Mouse (Mus musculus): Measurements from ENCODE around the gene 4930512M02Rik. TPM values are rescaled to one million over a fixed set of nuclear protein-coding genes. Genes with fewer than 3 reads are reported as not detected.
A peak's percentile ranks its signal among the peaks of the same experiment; 100 is the strongest.

The 4930512M02Rik gene
- polyA plus RNA-seq, 1 experiment from 2014 or later, result not detected

- no peak; the same call in 1 of the 2 replicates for ATAC-seq (ENCODE audit: insufficient read depth)
- Histone ChIP-seq H3K36me3 (replicated peaks) (no peaks in the 10 kb centered on the region), H3K9me3 (replicated peaks) (no peaks in the 10 kb centered on the region), H3K9ac (no peak overlapping the region), H3K4me1 (replicated peaks) (peaks cover 25% of the 10 kb centered on the region), H3K4me2 (no peak overlapping the region), H3K27ac (replicated peaks) (peak overlapping the region; percentile 60), H3K4me3 (replicated peaks) (no peak overlapping the region), H3K27me3 (no peaks in the 10 kb centered on the region)
- 28% methylated on average over 3 of the region's 3 CpGs for WGBS (ENCODE audit: insufficient replicate concordance)
Measured at GRCm38 (mm10) chr11:11656388-11656787, 28.8 kb upstream of the 4930512M02Rik start.

GRCm38 (mm10) chr11:11644303-11644702 lies 16.7 kb upstream of the 4930512M02Rik start:
- Histone ChIP-seq H3K9me3 (replicated peaks) (no peaks in the 10 kb centered on the region), H3K4me1 (replicated peaks) (no peaks in the 10 kb centered on the region), H3K27ac (replicated peaks) (no peak overlapping the region), H3K36me3 (replicated peaks) (no peaks in the 10 kb centered on the region), H3K4me2 (no peak overlapping the region), H3K27me3 (no peaks in the 10 kb centered on the region), H3K9ac (no peak overlapping the region), H3K4me3 (replicated peaks) (no peak overlapping the region)
- no peak for ATAC-seq (ENCODE audit: insufficient read depth)

- WGBS (ENCODE audit: insufficient replicate concordance), result 17% methylated on average over 4 of the region's 4 CpGs
- Histone ChIP-seq H3K27me3 (no peaks in the 10 kb centered on the region), H3K4me1 (replicated peaks) (0 out of 2 replicates have a peak, but pooled peaks cover 6% of the 10 kb centered on the region), H3K4me2 (no peak overlapping the region), H3K4me3 (replicated peaks) (no peak overlapping the region), H3K9me3 (replicated peaks) (no peaks in the 10 kb centered on the region), H3K9ac (no peak overlapping the region), H3K27ac (replicated peaks) (no peak overlapping the region), H3K36me3 (replicated peaks) (no peaks in the 10 kb centered on the region)
- ATAC-seq (ENCODE audit: insufficient read depth), result no peak
Measured at GRCm38 (mm10) chr11:11624073-11624705, 3.4 kb downstream of the 4930512M02Rik start.

GRCm38 (mm10) chr11:11609243-11609642 lies 18.4 kb downstream of the 4930512M02Rik start:
- no peaks in the 10 kb centered on the region for H3K36me3 ChIP-seq (replicated peaks)
- H3K27ac ChIP-seq (replicated peaks), result no peak overlapping the region
- no peak overlapping the region for H3K9ac ChIP-seq
- peaks cover 10% of the 10 kb centered on the region; the same call in 1 of the 2 replicates for H3K9me3 ChIP-seq (replicated peaks)
- 43% methylated on average over 2 of the region's 2 CpGs for WGBS (ENCODE audit: insufficient replicate concordance)
- H3K4me1 ChIP-seq (replicated peaks), result peaks cover 3% of the 10 kb centered on the region; the same call in 1 of the 2 replicates
- H3K4me2 ChIP-seq, result no peak overlapping the region
- H3K27me3 ChIP-seq, result no peaks in the 10 kb centered on the region
- no peak overlapping the region for H3K4me3 ChIP-seq (replicated peaks)
- ATAC-seq (ENCODE audit: insufficient read depth), result peak; percentile 49

GRCm38 (mm10) chr11:11587327-11587726 lies 40.3 kb downstream of the 4930512M02Rik start:
- no peak overlapping the region for H3K4me3 ChIP-seq (replicated peaks)

GRCm38 (mm10) chr11:11586423-11586822 lies 41.2 kb downstream of the 4930512M02Rik start:
- Histone ChIP-seq H3K4me1 (replicated peaks) (no peaks in the 10 kb centered on the region; the same call in 1 of the 2 replicates), H3K4me2 (no peak overlapping the region), H3K27ac (replicated peaks) (no peak overlapping the region), H3K9ac (no peak overlapping the region), H3K4me3 (replicated peaks) (no peak overlapping the region), H3K36me3 (replicated peaks) (no peaks in the 10 kb centered on the region), H3K27me3 (no peaks in the 10 kb centered on the region), H3K9me3 (replicated peaks) (no peaks in the 10 kb centered on the region)
- WGBS (ENCODE audit: insufficient replicate concordance), result 88% methylated on average over 1 of the region's 1 CpGs
- no peak for ATAC-seq (ENCODE audit: insufficient read depth)

More at GRCm38 (mm10) chr11:11587327-11587726, 40.3 kb downstream of the 4930512M02Rik start:
- Histone ChIP-seq H3K9ac (no peak overlapping the region), H3K36me3 (replicated peaks) (no peaks in the 10 kb centered on the region), H3K4me2 (no peak overlapping the region), H3K27ac (replicated peaks) (no peak overlapping the region), H3K4me1 (replicated peaks) (no peaks in the 10 kb centered on the region; the same call in 1 of the 2 replicates), H3K9me3 (replicated peaks) (no peaks in the 10 kb centered on the region), H3K27me3 (no peaks in the 10 kb centered on the region)
- no peak for ATAC-seq (ENCODE audit: insufficient read depth)
- 35% methylated on average over 2 of the region's 2 CpGs for WGBS (ENCODE audit: insufficient replicate concordance)

GRCm38 (mm10) chr11:11573691-11574090 lies 53.9 kb downstream of the 4930512M02Rik start:
- WGBS (ENCODE audit: insufficient replicate concordance), result 32% methylated on average over 6 of the region's 6 CpGs
- Histone ChIP-seq H3K27me3 (no peaks in the 10 kb centered on the region), H3K36me3 (replicated peaks) (no peaks in the 10 kb centered on the region), H3K4me1 (replicated peaks) (peaks cover 25% of the 10 kb centered on the region), H3K4me2 (no peak overlapping the region), H3K4me3 (replicated peaks) (no peak overlapping the region), H3K27ac (replicated peaks) (no peak overlapping the region), H3K9ac (no peak overlapping the region), H3K9me3 (replicated peaks) (no peaks in the 10 kb centered on the region)
- peak; percentile 43; the same call in 1 of the 2 replicates for ATAC-seq (ENCODE audit: insufficient read depth)

- Histone ChIP-seq H3K27ac (replicated peaks) (peak overlapping the region; percentile 62), H3K4me2 (peak overlapping the region; percentile 23; the same call in 1 of the 2 replicates), H3K4me3 (replicated peaks) (no peak overlapping the region), H3K9ac (no peak overlapping the region), H3K36me3 (replicated peaks) (no peaks in the 10 kb centered on the region), H3K4me1 (replicated peaks) (peaks cover 30% of the 10 kb centered on the region), H3K27me3 (no peaks in the 10 kb centered on the region), H3K9me3 (replicated peaks) (no peaks in the 10 kb centered on the region)
- peak; percentile 69 for ATAC-seq (ENCODE audit: insufficient read depth)
Measured at GRCm38 (mm10) chr11:11570747-11571146, 56.9 kb downstream of the 4930512M02Rik start.

- Histone ChIP-seq H3K4me1 (replicated peaks) (peaks cover 36% of the 10 kb centered on the region), H3K36me3 (replicated peaks) (no peaks in the 10 kb centered on the region), H3K27ac (replicated peaks) (peak overlapping the region; percentile 62), H3K9ac (no peak overlapping the region), H3K9me3 (replicated peaks) (no peaks in the 10 kb centered on the region), H3K27me3 (no peaks in the 10 kb centered on the region), H3K4me2 (peak overlapping the region; percentile 11; the same call in 1 of the 2 replicates), H3K4me3 (replicated peaks) (no peak overlapping the region)
- WGBS (ENCODE audit: insufficient replicate concordance), result 12% methylated on average over 4 of the region's 4 CpGs
- ATAC-seq (ENCODE audit: insufficient read depth), result 0 out of 2 replicates have a peak, but pooled peaks have one; percentile 23
Measured at GRCm38 (mm10) chr11:11569466-11570132, 58.0 kb downstream of the 4930512M02Rik start.

GRCm38 (mm10) chr11:11568033-11568432 lies 59.6 kb downstream of the 4930512M02Rik start:
- 83% methylated on average over 2 of the region's 2 CpGs for WGBS (ENCODE audit: insufficient replicate concordance)
- no peak overlapping the region for H3K4me3 ChIP-seq (replicated peaks)
- peaks cover 44% of the 10 kb centered on the region for H3K4me1 ChIP-seq (replicated peaks)

GRCm38 (mm10) chr11:11565146-11565820 lies 62.4 kb downstream of the 4930512M02Rik start:
- no peaks in the 10 kb centered on the region for H3K36me3 ChIP-seq (replicated peaks)
- 51% methylated on average over 6 of the region's 6 CpGs for WGBS (ENCODE audit: insufficient replicate concordance)
- H3K4me1 ChIP-seq (replicated peaks), result peaks cover 34% of the 10 kb centered on the region
- no peak overlapping the region for H3K4me3 ChIP-seq (replicated peaks)
- H3K27ac ChIP-seq (replicated peaks), result no peak overlapping the region
- H3K9ac ChIP-seq, result no peak overlapping the region
- no peak overlapping the region for H3K4me2 ChIP-seq
- no peaks in the 10 kb centered on the region for H3K9me3 ChIP-seq (replicated peaks)
- ATAC-seq (ENCODE audit: insufficient read depth), result no peak
- H3K27me3 ChIP-seq, result no peaks in the 10 kb centered on the region

More at GRCm38 (mm10) chr11:11568033-11568432, 59.6 kb downstream of the 4930512M02Rik start:
- Histone ChIP-seq H3K4me2 (no peak overlapping the region), H3K9ac (no peak overlapping the region), H3K9me3 (replicated peaks) (no peaks in the 10 kb centered on the region), H3K27me3 (no peaks in the 10 kb centered on the region), H3K27ac (replicated peaks) (no peak overlapping the region), H3K36me3 (replicated peaks) (no peaks in the 10 kb centered on the region)
- ATAC-seq (ENCODE audit: insufficient read depth), result no peak
